Mouse (Mus musculus) neural tube, embryonic 15.5 days (tissue): ENCODE data around the gene Rgs12. TPM values are rescaled to one million over a fixed set of nuclear protein-coding genes. Genes with fewer than 3 reads are reported as not detected.

Experiments
- ATAC-seq: fragments of 200-750 bp; cut with Nextera tagmentation; 2 replicates; pipeline ENCODE4 v1.8.0; 2017; ENCODE audit warnings: mild to moderate bottlenecking, moderate TSS enrichment, moderate library complexity; ENCODE audit not compliant: low FRiP score
- H3K27ac ChIP-seq: fragments of 300-500 bp; sonication (generic); replicated peaks from 2 replicates; pipeline ENCODE4 v1.5.1; 2015; ENCODE audit warnings: mild to moderate bottlenecking, inconsistent platforms
- H3K27me3 ChIP-seq: fragments of 300-500 bp; sonication (generic); replicated peaks from 2 replicates; pipeline ENCODE4 v1.6.1; 2015; ENCODE audit warnings: inconsistent platforms
- H3K36me3 ChIP-seq: fragments of 300-500 bp; sonication (generic); 2 replicates; pipeline ENCODE4 v1.6.1; 2015; ENCODE audit warnings: inconsistent platforms
- H3K4me1 ChIP-seq: fragments of 300-500 bp; sonication (generic); 2 replicates; pipeline ENCODE4 v1.6.1; 2015; ENCODE audit warnings: inconsistent platforms
- H3K4me2 ChIP-seq: fragments of 300-500 bp; sonication (generic); 2 replicates; pipeline ENCODE4 v1.6.1; 2015; ENCODE audit warnings: inconsistent platforms, mild to moderate bottlenecking, moderate library complexity
- H3K4me3 ChIP-seq: fragments of 300-500 bp; sonication (generic); replicated peaks from 2 replicates; pipeline ENCODE4 v1.5.1; 2015; ENCODE audit warnings: mild to moderate bottlenecking, inconsistent platforms
- H3K9ac ChIP-seq: fragments of 300-500 bp; sonication (generic); replicated peaks from 2 replicates; pipeline ENCODE4 v1.6.1; 2015; ENCODE audit warnings: mild to moderate bottlenecking, inconsistent platforms
- H3K9me3 ChIP-seq: fragments of 300-500 bp; sonication (generic); replicated peaks from 2 replicates; pipeline ENCODE4 v1.6.1; 2016; ENCODE audit warnings: inconsistent platforms
- WGBS: fragments of 180-500 bp; shearing (Covaris S2); methylation state at CpG from one replicate; pipeline ENCODE4 v1.1.7; 2015; ENCODE audit warnings: mixed read lengths; 5-methylcytosine and 5-hydroxymethylcytosine counted together
- polyA plus RNA-seq: library from polyadenylated mRNA; unstranded; fragments of >200 nt; fragmentation: Nextera tagmentation; extraction: Ambion mirVana; gene quantifications from 2 replicates; pipeline ENCODE4 v1.2.1, GENCODE M21; 2015

Gene Rgs12
- polyA plus RNA-seq, 1 experiment from 2014 or later: 32.9 TPM

- ATAC-seq: no peak
- Histone ChIP-seq H3K4me1 (peaks cover 11% of the 10 kb centered on the region), H3K4me2 (no peak overlapping the region), H3K9ac (no peak overlapping the region), H3K27ac (no peak overlapping the region), H3K9me3 (no peaks in the 10 kb centered on the region), H3K27me3 (no peaks in the 10 kb centered on the region), H3K36me3 (no peaks in the 10 kb centered on the region), H3K4me3 (no peak overlapping the region)
- 91% methylated on average over 6 of the region's 6 CpGs for WGBS
Observed at GRCm38 (mm10) chr5:35011156-35011923, 62.1 kb downstream of the Rgs12 start.

DNA sequence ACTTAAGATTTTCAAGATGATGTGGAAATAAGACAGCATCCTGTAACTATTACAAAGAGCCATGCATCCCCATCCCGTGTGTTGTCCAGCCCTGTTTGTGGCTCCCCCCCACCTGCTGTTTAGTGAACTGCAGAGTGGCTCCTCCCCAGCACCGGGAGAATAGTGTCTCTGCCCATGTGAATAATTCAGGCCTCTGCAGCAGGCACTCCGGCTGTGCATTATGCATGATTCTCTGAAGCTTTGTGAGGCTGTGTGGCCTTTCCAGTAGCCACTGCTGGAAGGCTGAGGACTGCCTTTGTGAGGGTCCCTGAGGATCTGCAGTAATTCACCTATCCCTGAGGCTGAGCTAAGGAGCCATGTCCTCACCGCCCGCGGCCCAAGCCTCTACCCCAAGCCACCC lies 64.8 kb downstream of the Rgs12 start:
- H3K9ac ChIP-seq: 0 out of 2 replicates have a peak overlapping the region, but pooled peaks have one; percentile 18
- H3K9me3 ChIP-seq: no peaks in the 10 kb centered on the region
- 18% methylated on average over 6 of the region's 6 CpGs for WGBS

DNA sequence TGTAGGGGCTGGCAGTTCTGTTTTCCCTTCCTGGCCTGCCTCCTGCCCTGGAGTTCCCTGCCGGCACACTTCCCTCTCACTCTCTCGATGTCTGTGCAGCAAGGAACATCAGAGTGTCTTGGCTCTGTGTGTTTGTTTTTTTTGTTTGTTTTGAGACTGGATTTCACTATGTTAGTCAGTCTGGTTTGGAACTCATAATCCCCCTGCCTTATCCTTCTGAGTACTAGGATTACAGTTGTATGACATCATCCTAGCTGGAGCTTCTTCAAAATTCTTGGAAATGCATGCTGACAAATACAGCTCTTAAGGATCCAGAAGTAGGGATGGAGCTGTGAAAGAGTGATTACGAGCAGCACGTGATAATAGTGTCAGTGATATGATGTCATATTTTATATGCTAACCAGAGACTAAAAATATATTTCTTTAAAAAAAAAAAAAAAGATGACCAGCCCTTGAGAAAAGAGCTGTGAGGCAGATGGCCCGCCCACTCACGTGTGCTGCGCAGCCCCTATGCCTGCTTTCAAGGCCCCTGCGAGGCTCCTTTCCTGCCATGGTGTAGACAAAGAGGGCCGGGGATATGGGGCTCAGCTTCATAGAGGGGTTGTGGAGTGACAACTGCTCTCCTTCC lies 70.5 kb downstream of the Rgs12 start:
- H3K27ac ChIP-seq: 0 out of 2 replicates have a peak overlapping the region, but pooled peaks have one; percentile 5

More for the DNA sequence above, 64.8 kb downstream of the Rgs12 start:
- peak overlapping the region; percentile 60; the same call in 1 of the 2 replicates for H3K27ac ChIP-seq
- no peaks in the 10 kb centered on the region for H3K27me3 ChIP-seq
- no peaks in the 10 kb centered on the region for H3K36me3 ChIP-seq
- H3K4me1 ChIP-seq: peaks cover 19% of the 10 kb centered on the region
- no peak overlapping the region for H3K4me3 ChIP-seq
- ATAC-seq: 0 out of 2 replicates have a peak, but pooled peaks have one; percentile 31
- H3K4me2 ChIP-seq: no peak overlapping the region

DNA sequence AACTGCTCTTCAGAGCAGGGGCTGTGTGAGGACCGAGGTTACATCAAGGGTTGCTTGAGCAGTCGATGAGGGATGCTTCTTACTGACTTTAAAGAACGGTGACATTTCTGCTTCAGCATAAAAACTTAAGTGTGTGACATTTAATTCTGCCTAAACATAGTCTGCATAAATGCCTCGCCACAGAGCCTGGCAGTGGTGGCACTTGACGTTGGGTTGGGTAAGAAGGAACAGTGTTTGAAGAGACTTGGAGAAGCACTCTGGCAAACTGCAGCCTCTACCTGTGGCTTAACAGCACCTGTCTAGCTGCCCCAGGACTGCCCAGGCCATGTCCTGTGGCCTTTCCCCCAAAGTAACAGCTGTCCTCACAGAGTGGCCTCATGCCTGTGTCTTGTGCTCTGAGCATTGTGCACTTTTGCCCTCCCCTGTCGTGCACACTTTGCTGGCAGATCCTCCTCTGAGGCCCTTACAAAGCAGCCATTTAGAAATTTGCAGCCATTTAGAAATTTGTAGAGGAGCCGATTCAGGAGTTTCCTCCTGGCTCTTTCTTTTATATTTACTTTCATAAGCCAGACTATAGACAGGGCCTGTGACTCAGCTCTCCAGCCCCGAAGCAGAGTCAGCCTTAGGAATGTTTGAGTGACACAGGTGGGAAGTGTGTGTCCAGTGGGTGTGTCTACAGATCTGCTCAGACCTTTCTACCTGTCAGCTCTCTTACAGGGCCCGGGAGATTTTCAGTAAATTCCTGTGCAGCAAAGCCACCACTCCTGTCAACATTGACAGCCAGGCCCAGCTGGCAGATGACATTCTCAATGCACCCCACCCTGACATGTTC lies 71.4 kb downstream of the Rgs12 start:
- H3K4me2 ChIP-seq: no peak overlapping the region
- H3K36me3 ChIP-seq: peaks cover 17% of the 10 kb centered on the region; the same call in 1 of the 2 replicates
- H3K27me3 ChIP-seq: no peaks in the 10 kb centered on the region
- H3K27ac ChIP-seq: no peak overlapping the region
- no peak overlapping the region for H3K9ac ChIP-seq
- 83% methylated on average over 9 of the region's 9 CpGs for WGBS
- no peak for ATAC-seq
- no peaks in the 10 kb centered on the region for H3K9me3 ChIP-seq
- H3K4me1 ChIP-seq: 0 out of 2 replicates have a peak, but pooled peaks cover 9% of the 10 kb centered on the region
- H3K4me3 ChIP-seq: no peak overlapping the region

More for the DNA sequence above, 70.5 kb downstream of the Rgs12 start:
- Histone ChIP-seq H3K27me3 (no peaks in the 10 kb centered on the region), H3K9ac (no peak overlapping the region), H3K4me2 (no peak overlapping the region), H3K36me3 (peaks cover 17% of the 10 kb centered on the region; the same call in 1 of the 2 replicates), H3K4me3 (no peak overlapping the region), H3K4me1 (0 out of 2 replicates have a peak, but pooled peaks cover 9% of the 10 kb centered on the region), H3K9me3 (no peaks in the 10 kb centered on the region)
- 77% methylated on average over 9 of the region's 9 CpGs for WGBS
- ATAC-seq: no peak

- no peak overlapping the region for H3K27ac ChIP-seq
- H3K9ac ChIP-seq: no peak overlapping the region
- WGBS: 23% methylated on average over 2 of the region's 2 CpGs
- no peaks in the 10 kb centered on the region for H3K27me3 ChIP-seq
- H3K9me3 ChIP-seq: no peaks in the 10 kb centered on the region
- 0 out of 2 replicates have a peak, but pooled peaks have one; percentile 35 for ATAC-seq
- no peak overlapping the region for H3K4me2 ChIP-seq
- no peaks in the 10 kb centered on the region for H3K4me1 ChIP-seq
- no peak overlapping the region for H3K4me3 ChIP-seq
- H3K36me3 ChIP-seq: peaks cover 58% of the 10 kb centered on the region
Observed at GRCm38 (mm10) chr5:35024975-35025374, 75.7 kb downstream of the Rgs12 start.

GRCm38 (mm10) chr5:35029303-35029702 lies 80.1 kb downstream of the Rgs12 start:
- Histone ChIP-seq H3K4me1 (no peaks in the 10 kb centered on the region), H3K27ac (no peak overlapping the region), H3K9me3 (no peaks in the 10 kb centered on the region), H3K27me3 (no peaks in the 10 kb centered on the region), H3K4me3 (no peak overlapping the region), H3K9ac (no peak overlapping the region), H3K4me2 (no peak overlapping the region), H3K36me3 (peaks cover 56% of the 10 kb centered on the region)
- ATAC-seq: no peak
- 91% methylated on average over 1 of the region's 1 CpGs for WGBS

DNA sequence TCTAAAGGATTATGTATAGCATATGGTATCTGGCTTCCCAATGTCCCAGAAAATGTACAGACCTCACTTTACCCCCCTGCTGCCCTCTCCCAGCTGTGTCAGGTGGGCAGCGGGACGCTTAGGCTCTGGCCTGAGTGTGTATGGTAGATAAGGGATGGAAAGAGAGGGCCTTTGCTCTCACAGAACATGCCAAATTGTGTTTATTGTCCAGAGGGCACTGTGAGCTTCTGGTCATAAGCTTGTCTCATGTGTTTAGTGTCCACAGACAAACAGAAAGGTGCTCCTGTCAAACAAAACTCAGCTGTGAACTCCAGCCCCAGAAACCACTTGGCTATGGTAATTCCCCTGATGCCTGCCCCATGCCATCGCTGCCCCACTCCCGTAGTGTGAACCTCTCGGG lies 80.5 kb downstream of the Rgs12 start:
- H3K9me3 ChIP-seq: no peaks in the 10 kb centered on the region
- H3K27ac ChIP-seq: no peak overlapping the region
- peaks cover 56% of the 10 kb centered on the region for H3K36me3 ChIP-seq
- no peaks in the 10 kb centered on the region for H3K27me3 ChIP-seq
- no peaks in the 10 kb centered on the region for H3K4me1 ChIP-seq
- WGBS: 82% methylated on average over 5 of the region's 5 CpGs
- no peak overlapping the region for H3K4me2 ChIP-seq
- H3K4me3 ChIP-seq: no peak overlapping the region
- H3K9ac ChIP-seq: no peak overlapping the region
- no peak for ATAC-seq

DNA sequence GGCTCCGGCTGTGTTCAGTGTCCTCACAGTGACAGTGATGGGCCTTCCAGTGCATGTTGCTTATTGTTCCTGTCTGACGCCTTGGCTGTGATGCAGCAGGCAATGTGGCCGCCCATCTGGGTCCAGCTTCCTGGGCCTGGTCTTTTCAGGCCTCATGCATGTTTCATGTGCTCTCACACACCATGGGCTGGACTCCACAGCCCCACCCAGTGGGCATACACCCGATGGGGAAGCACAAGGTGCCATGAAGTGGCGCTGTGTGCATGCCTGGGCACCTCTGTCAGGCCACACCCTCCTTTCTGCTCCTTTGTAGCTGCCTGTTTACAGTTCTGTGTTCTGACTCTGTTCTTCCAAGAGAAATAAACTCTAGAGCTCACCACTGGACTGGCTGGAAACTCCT lies 83.8 kb downstream of the Rgs12 start:
- Histone ChIP-seq H3K9me3 (no peaks in the 10 kb centered on the region), H3K4me2 (no peak overlapping the region), H3K27me3 (no peaks in the 10 kb centered on the region), H3K36me3 (peaks cover 37% of the 10 kb centered on the region), H3K9ac (no peak overlapping the region), H3K4me3 (no peak overlapping the region), H3K27ac (no peak overlapping the region), H3K4me1 (no peaks in the 10 kb centered on the region)
- WGBS: 63% methylated on average over 5 of the region's 5 CpGs
- no peak for ATAC-seq

- WGBS: 72% methylated on average over 1 of the region's 1 CpGs
- Histone ChIP-seq H3K4me3 (no peak overlapping the region), H3K27me3 (no peaks in the 10 kb centered on the region), H3K4me2 (no peak overlapping the region), H3K9me3 (no peaks in the 10 kb centered on the region), H3K27ac (no peak overlapping the region), H3K4me1 (no peaks in the 10 kb centered on the region), H3K9ac (no peak overlapping the region), H3K36me3 (peaks cover 31% of the 10 kb centered on the region)
- ATAC-seq: no peak
Observed at GRCm38 (mm10) chr5:35033619-35034018, 84.4 kb downstream of the Rgs12 start.

GRCm38 (mm10) chr5:35035141-35035540 lies 85.9 kb downstream of the Rgs12 start:
- WGBS: 89% methylated on average over 5 of the region's 5 CpGs
- no peak for ATAC-seq
- Histone ChIP-seq H3K36me3 (peaks cover 17% of the 10 kb centered on the region), H3K27me3 (no peaks in the 10 kb centered on the region), H3K4me2 (no peak overlapping the region), H3K4me1 (no peaks in the 10 kb centered on the region), H3K9ac (no peak overlapping the region), H3K4me3 (no peak overlapping the region), H3K27ac (no peak overlapping the region), H3K9me3 (no peaks in the 10 kb centered on the region)

GRCm38 (mm10) chr5:35035795-35036194 lies 86.5 kb downstream of the Rgs12 start:
- 79% methylated on average over 4 of the region's 4 CpGs for WGBS

More at GRCm38 (mm10) chr5:35035795-35036194, 86.5 kb downstream of the Rgs12 start:
- Histone ChIP-seq H3K4me1 (no peaks in the 10 kb centered on the region), H3K9ac (no peak overlapping the region), H3K27ac (no peak overlapping the region), H3K36me3 (peaks cover 12% of the 10 kb centered on the region), H3K9me3 (no peaks in the 10 kb centered on the region), H3K4me2 (no peak overlapping the region), H3K4me3 (no peak overlapping the region), H3K27me3 (no peaks in the 10 kb centered on the region)
- ATAC-seq: no peak
